Mouse (Mus musculus) liver, embryonic 18 days (tissue): Measurements from ENCODE around the gene Olfr576. TPM values are rescaled to one million over a fixed set of nuclear protein-coding genes. Genes with fewer than 3 reads are reported as not detected.

Experiments
- polyA plus RNA-seq: library from polyadenylated mRNA; depleted of rRNA; stranded (reverse); fragments of >200 nt; gene quantifications from 2 replicates; pipeline ENCODE4 v1.2.3, GENCODE M21; 2012; rRNA removed

Olfr576 gene
- not detected in 2 replicates for polyA plus RNA-seq

GRCm38 (mm10) chr7:102962360-102962759 lies at the start of gene Olfr576:
Olfr576 (plus strand) TSS chr7:102962660.

DNA sequence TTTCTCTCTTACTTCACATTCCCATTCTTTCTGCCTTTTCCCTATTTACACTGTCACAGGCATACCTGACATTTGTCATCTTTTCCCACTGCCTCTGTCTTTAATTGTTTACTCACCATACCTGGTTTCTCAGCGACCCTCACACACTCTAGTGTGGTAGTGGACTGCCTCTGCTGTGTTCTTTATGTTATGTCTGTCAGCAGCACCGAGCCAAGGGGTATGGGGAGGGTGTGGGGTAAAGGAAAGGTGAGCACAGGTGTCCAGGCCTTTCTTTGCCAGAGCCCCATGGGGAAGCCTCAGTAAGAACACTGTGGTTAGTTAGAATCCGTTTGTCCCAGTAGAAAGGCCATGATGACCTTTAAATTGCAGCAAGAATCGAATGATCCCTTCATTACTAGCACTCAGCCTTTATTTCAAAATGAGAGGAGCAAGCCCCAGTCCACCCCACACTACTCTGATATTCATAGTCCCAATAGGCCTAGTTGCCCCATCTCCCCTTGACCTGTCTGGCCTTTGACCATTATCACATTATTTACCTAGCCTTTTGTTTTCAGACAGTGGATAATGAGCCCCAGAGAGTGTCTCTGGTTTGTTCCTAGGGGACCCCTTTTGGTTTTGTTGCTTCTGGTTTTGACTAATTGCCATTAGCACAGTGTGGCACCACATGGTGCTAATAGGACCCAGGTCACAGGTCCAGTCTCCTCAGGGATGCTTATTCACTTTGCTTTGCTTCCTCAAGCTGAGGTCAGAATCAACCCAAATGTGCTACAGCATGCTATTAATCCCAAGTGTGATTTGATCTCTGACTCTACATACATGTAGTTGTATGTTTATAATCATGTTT lies 45.2 kb upstream of the Olfr576 start, which contains the start of gene Olfr571:
Gene Olfr571, minus strand, starts transcription at position 505 of the 844 bp plus-strand sequence.

GRCm38 (mm10) chr7:102924109-102924508 lies 38.4 kb upstream of the Olfr576 start, which contains the start of gene Olfr572:
Olfr572 (plus strand) TSS chr7:102924409.

DNA sequence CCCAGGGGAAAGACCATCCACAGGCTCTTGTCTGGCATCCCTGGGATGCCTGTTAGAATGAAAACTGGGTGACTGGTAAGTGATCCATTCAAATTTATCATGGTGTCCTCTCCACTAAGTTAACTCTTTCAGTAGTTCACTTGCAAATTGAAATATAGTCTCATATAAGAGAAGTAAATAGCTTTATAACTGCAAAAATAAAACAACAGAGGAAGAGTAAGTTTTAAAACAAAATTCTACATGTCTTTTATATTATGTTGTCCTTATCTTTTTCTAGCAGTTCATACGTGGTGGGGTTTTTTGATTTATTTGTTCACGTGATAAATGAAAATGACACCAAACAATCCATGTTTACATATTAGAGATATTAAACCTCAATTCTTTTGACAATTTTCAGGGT lies 20.0 kb upstream of the Olfr576 start, which contains the start of gene Olfr573-ps1:
Gene Olfr573-ps1, minus strand, starts transcription at position 101 of the 400 bp plus-strand sequence.

DNA sequence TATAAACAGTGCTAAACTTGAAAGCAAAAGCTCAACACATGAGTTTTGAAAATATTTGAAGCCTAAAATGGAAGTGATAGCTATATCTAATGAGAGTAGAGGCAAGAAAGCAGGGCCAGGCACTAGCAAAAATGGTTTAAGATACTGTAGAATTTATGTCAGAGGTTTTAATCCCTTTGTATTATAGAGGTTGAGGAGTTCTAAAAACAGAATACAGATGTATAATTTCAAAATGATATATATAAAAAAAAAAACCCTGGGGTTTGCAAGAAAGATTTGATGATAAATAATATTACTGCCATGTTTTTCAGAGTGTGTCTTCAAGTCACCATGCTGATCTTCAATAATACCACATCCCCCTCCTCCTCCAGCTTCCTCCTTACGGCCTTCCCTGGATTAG lies 14.3 kb upstream of the Olfr576 start, which contains the start of gene Olfr574:
Gene Olfr574, plus strand, starts transcription at position 301 of the 400 bp plus-strand sequence.

GRCm38 (mm10) chr7:102958593-102958992 lies 3.9 kb upstream of the Olfr576 start, which contains the start of gene Olfr575:
Olfr575 (minus strand) TSS chr7:102958775.

GRCm38 (mm10) chr7:102975843-102976242 lies 13.4 kb downstream of the Olfr576 start, which contains the start of gene Olfr577:
Olfr577 (minus strand) TSS chr7:102975943.

GRCm38 (mm10) chr7:102989224-102989623 lies 26.8 kb downstream of the Olfr576 start, which contains the start of gene Olfr578:
Olfr578 (minus strand) TSS chr7:102989324.

Other genes with a start within 250 kb of the Olfr576 start
- not detected in 2 replicates for gene Olfr33, start 243.6 kb upstream of the Olfr576 start, polyA plus RNA-seq
- not detected in 2 replicates for gene Olfr559, start 235.2 kb upstream of the Olfr576 start, polyA plus RNA-seq
- not detected in 2 replicates for gene Olfr560, start 203.3 kb upstream of the Olfr576 start, polyA plus RNA-seq
- gene Olfr78, start 203.2 kb upstream of the Olfr576 start, polyA plus RNA-seq, result 0.24 and 0.48 TPM in 2 replicates
- 0.05 TPM in 1 of 2 replicates, not detected in the other for gene Olfr561, start 191.4 kb upstream of the Olfr576 start, polyA plus RNA-seq
- gene Olfr564, start 159.2 kb upstream of the Olfr576 start, polyA plus RNA-seq, result not detected in 2 replicates
- not detected in 2 replicates for gene Olfr566, start 103.9 kb upstream of the Olfr576 start, polyA plus RNA-seq
- not detected in 2 replicates for gene Olfr568, start 85.5 kb upstream of the Olfr576 start, polyA plus RNA-seq
- gene Olfr569, start 71.8 kb upstream of the Olfr576 start, polyA plus RNA-seq, result not detected in 2 replicates
- gene Olfr570, start 68.1 kb upstream of the Olfr576 start, polyA plus RNA-seq, result not detected in 2 replicates
- not detected in 2 replicates for gene Olfr571, start 45.1 kb upstream of the Olfr576 start, polyA plus RNA-seq
- gene Olfr572, start 38.3 kb upstream of the Olfr576 start, polyA plus RNA-seq, result not detected in 2 replicates
- not detected in 2 replicates for gene Olfr573-ps1, start 20.1 kb upstream of the Olfr576 start, polyA plus RNA-seq
- not detected in 2 replicates for gene Olfr574, start 14.2 kb upstream of the Olfr576 start, polyA plus RNA-seq
- not detected in 2 replicates for gene Olfr575, start 3.9 kb upstream of the Olfr576 start, polyA plus RNA-seq
- gene Olfr577, start 13.3 kb downstream of the Olfr576 start, polyA plus RNA-seq, result not detected in 2 replicates
- not detected in 2 replicates for gene Olfr578, start 26.7 kb downstream of the Olfr576 start, polyA plus RNA-seq
- gene Olfr582, start 75.4 kb downstream of the Olfr576 start, polyA plus RNA-seq, result not detected in 2 replicates
- gene Olfr583, start 88.6 kb downstream of the Olfr576 start, polyA plus RNA-seq, result not detected in 2 replicates
- not detected in 2 replicates for gene Olfr584, start 119.2 kb downstream of the Olfr576 start, polyA plus RNA-seq
- gene Olfr585, start 135.1 kb downstream of the Olfr576 start, polyA plus RNA-seq, result not detected in 2 replicates
- gene Olfr586, start 163.0 kb downstream of the Olfr576 start, polyA plus RNA-seq, result not detected in 2 replicates
- not detected in 2 replicates for gene Olfr588-ps1, start 178.2 kb downstream of the Olfr576 start, polyA plus RNA-seq
- not detected in 2 replicates for gene Olfr589, start 193.7 kb downstream of the Olfr576 start, polyA plus RNA-seq
- not detected in 2 replicates for gene Olfr591, start 215.7 kb downstream of the Olfr576 start, polyA plus RNA-seq
- gene Olfr592, start 222.1 kb downstream of the Olfr576 start, polyA plus RNA-seq, result not detected in 2 replicates
- gene Olfr593, start 249.2 kb downstream of the Olfr576 start, polyA plus RNA-seq, result not detected in 2 replicates